ENCODE assay signal across 26 mouse cellular contexts in the genomic region with DNA sequence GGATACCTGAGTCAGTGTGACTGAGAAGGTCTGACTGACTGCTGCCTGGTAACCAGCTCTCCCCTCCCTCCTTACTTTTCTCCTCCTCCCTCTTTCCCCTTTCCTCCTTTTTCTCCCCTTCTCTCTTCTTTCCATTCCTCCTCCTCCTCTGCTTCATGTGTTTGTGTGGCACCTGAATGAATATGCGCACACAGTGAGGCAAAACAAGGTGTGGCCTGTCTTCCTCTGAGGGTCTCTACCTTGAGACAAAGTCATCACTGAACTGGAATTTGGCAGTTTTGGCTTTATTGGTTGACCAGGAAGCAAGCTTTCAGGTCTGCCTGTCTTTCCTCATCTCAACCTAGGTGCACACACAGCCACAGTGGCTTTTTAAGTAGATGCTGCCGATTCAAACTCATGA. TPM values are rescaled to one million over a fixed set of nuclear protein-coding genes. Genes with fewer than 3 reads are reported as not detected.
"Had no signal": no experiment of that assay in that cellular context is flagged by ENCODE, and none has a peak within 500 bp of the region (broad histone marks: within the 10 kb centered on the region; RNA-seq: fewer than 3 reads in every experiment).

No protein-coding gene starts in this region.

- DNase-seq: embryo, embryonic 11 days; forebrain, postnatal 0 days had no signal

- H3K36me3 ChIP-seq: embryonic facial prominence, embryonic 12.5 days; forebrain, embryonic 10.5 days; forebrain, embryonic 12.5 days; forebrain, embryonic 15.5 days had no signal

- H3K4me2 ChIP-seq: embryonic facial prominence, embryonic 12.5 days; embryonic facial prominence, embryonic 13.5 days; embryonic facial prominence, embryonic 15.5 days; forebrain, embryonic 12.5 days; forebrain, embryonic 13.5 days; forebrain, embryonic 15.5 days had no signal

- H3K4me3 ChIP-seq: embryonic facial prominence, embryonic 10.5 days; embryonic facial prominence, embryonic 12.5 days; embryonic facial prominence, embryonic 13.5 days; embryonic facial prominence, embryonic 15.5 days; erythroblast, embryonic 14.5 days; forebrain, embryonic 10.5 days; forebrain, embryonic 12.5 days; forebrain, embryonic 13.5 days; forebrain, embryonic 15.5 days; gastrocnemius, adult 2 months; heart, adult 2 months; heart, embryonic 10.5 days had no signal

- H3K27me3 ChIP-seq: embryonic facial prominence, embryonic 12.5 days; embryonic facial prominence, embryonic 13.5 days; embryonic facial prominence, embryonic 15.5 days had no signal

- ATAC-seq: forebrain, embryonic 13.5 days; forebrain, embryonic 14.5 days; forebrain, embryonic 15.5 days; forebrain, embryonic 16.5 days; forebrain, postnatal 0 days had no signal

- H3K9me3 ChIP-seq: embryonic facial prominence, embryonic 10.5 days; embryonic facial prominence, embryonic 12.5 days; embryonic facial prominence, embryonic 13.5 days; embryonic facial prominence, embryonic 15.5 days; forebrain, embryonic 10.5 days; forebrain, embryonic 12.5 days; forebrain, embryonic 13.5 days; forebrain, embryonic 15.5 days; heart, embryonic 10.5 days had no signal

- H3K9ac ChIP-seq: embryonic facial prominence, embryonic 12.5 days; embryonic facial prominence, embryonic 13.5 days; embryonic facial prominence, embryonic 15.5 days; forebrain, embryonic 12.5 days; forebrain, embryonic 13.5 days; forebrain, embryonic 15.5 days; forebrain, postnatal 0 days had no signal

- H3K4me1 ChIP-seq: embryonic facial prominence, embryonic 12.5 days; embryonic facial prominence, embryonic 13.5 days; embryonic facial prominence, embryonic 15.5 days; forebrain, embryonic 12.5 days; forebrain, embryonic 13.5 days; forebrain, embryonic 15.5 days; heart, embryonic 10.5 days had no signal

- H3K27ac ChIP-seq: embryonic facial prominence, embryonic 10.5 days; embryonic facial prominence, embryonic 12.5 days; embryonic facial prominence, embryonic 13.5 days; embryonic facial prominence, embryonic 15.5 days; forebrain, embryonic 10.5 days; forebrain, embryonic 12.5 days; forebrain, embryonic 13.5 days; forebrain, embryonic 15.5 days; gastrocnemius, adult 2 months; heart, adult 2 months; heart, embryonic 10.5 days had no signal

RNA-seq across cellular contexts. Expression of gene Nkx6-2, which starts 45.8 kb away (rescaled TPM):
- total RNA-seq: common myeloid progenitor, adult 5-6 weeks; gastrocnemius, adult 18-20 months; gastrocnemius, adult 2 months; gastrocnemius, adult 8-10 months; gastrocnemius, postnatal 10 days; gastrocnemius, postnatal 14 days; gastrocnemius, postnatal 25 days; gastrocnemius, postnatal 36 days; granulocyte monocyte progenitor cell, adult 5-6 weeks had no signal
- polyA plus RNA-seq: embryonic facial prominence, embryonic 13.5 days; embryonic facial prominence, embryonic 14.5 days; embryonic facial prominence, embryonic 15.5 days; erythroblast, embryonic 14.5 days; gonadal fat pad, adult 2 months had no signal
